Mouse (Mus musculus) ES-Bruce4 (cell line): ENCODE results near the gene Slc7a1.

Experiments
- CTCF ChIP-seq: IDR thresholded peaks from one replicate; pipeline ENCODE4 v1.8.1; 2011; ENCODE audit warnings: low read depth, low read length
- POLR2A ChIP-seq: IDR thresholded peaks from one replicate; pipeline ENCODE4 v1.8.1; 2011; ENCODE audit warnings: low read length; ENCODE audit not compliant: insufficient read depth

GRCm38 (mm10) chr5:148432121-148432520 is 32.4 kb upstream of the Slc7a1 start:
- TF ChIP-seq CTCF (no peak), POLR2A (no peak)
